In genomic region chr11:100623867-100624266, GRCm38 (mm10) we compare ENCODE assay signal across 7 mouse cellular contexts. TPM values are rescaled to one million over a fixed set of nuclear protein-coding genes. Genes with fewer than 3 reads are reported as not detected.
A peak's percentile ranks its signal among the peaks of the same experiment; 100 is the strongest.
DNase-seq lines count a peak whose midpoint lies in the region; ATAC-seq and TF ChIP-seq lines count a peak whose summit lies in the region.

No protein-coding gene starts in this region.

- WGBS in heart, postnatal 0 days: 37% methylated on average over 5 of the region's 5 CpGs
- WGBS in large intestine, adult 2 months: 18% methylated on average over 5 of the region's 5 CpGs
- WGBS in midbrain, embryonic 12.5 days: 65% methylated on average over 5 of the region's 5 CpGs

- peaks cover 2% of the 10 kb centered on the region for H3K4me1 ChIP-seq in ES-Bruce4 (ENCODE audit: control insufficient read depth, insufficient read depth, low read length)
- H3K4me1 ChIP-seq in heart, postnatal 0 days (ENCODE audit: control insufficient read depth, insufficient read depth): peaks cover 16% of the 10 kb centered on the region
- H3K4me1 ChIP-seq in midbrain, embryonic 12.5 days: peaks cover 24% of the 10 kb centered on the region

- no peak for ATAC-seq in heart, postnatal 0 days (ENCODE audit: insufficient read depth, low read depth)
- no peak for ATAC-seq in midbrain, embryonic 12.5 days (ENCODE audit: low FRiP score, low read depth)

- peak overlapping the region; percentile 89 for H3K9ac ChIP-seq in ES-Bruce4 (ENCODE audit: low read depth, poor library complexity, severe bottlenecking)
- 0 out of 2 replicates have a peak overlapping the region, but pooled peaks have one; percentile 9 for H3K9ac ChIP-seq in heart, postnatal 0 days (replicated peaks; ENCODE audit: low read depth, low read length)
- H3K9ac ChIP-seq in midbrain, embryonic 12.5 days (replicated peaks): peak overlapping the region; percentile 85; the same call in 1 of the 2 replicates

- TF ChIP-seq EP300 in ES-Bruce4 (IDR thresholded peaks at IDR 0.05; ENCODE audit: insufficient read depth, low read depth, low read length): no peak
- TF ChIP-seq EP300 in heart, postnatal 0 days (IDR thresholded peaks at IDR 0.05; ENCODE audit: low read depth): no peak

- no peak overlapping the region for H3K27ac ChIP-seq in ES-Bruce4 (ENCODE audit: insufficient read depth, low read length)
- peak overlapping the region; percentile 92 for H3K27ac ChIP-seq in heart, postnatal 0 days (ENCODE audit: low read depth)
- no peak overlapping the region for H3K27ac ChIP-seq in midbrain, embryonic 12.5 days (replicated peaks)

- peak overlapping the region; percentile 69 for H3K4me2 ChIP-seq in heart, postnatal 0 days (ENCODE audit: low read depth, low read length)
- peak overlapping the region; percentile 77 for H3K4me2 ChIP-seq in midbrain, embryonic 12.5 days (replicated peaks)

- H3K9me3 ChIP-seq in ES-Bruce4 (replicated peaks; ENCODE audit: control insufficient read depth, insufficient read depth, low read length, poor library complexity, severe bottlenecking): no peaks in the 10 kb centered on the region
- no peaks in the 10 kb centered on the region for H3K9me3 ChIP-seq in heart, postnatal 0 days (replicated peaks; ENCODE audit: control insufficient read depth, low read length)
- no peaks in the 10 kb centered on the region for H3K9me3 ChIP-seq in midbrain, embryonic 12.5 days

- TF ChIP-seq CTCF in ES-Bruce4 (IDR thresholded peaks at IDR 0.05; ENCODE audit: low read depth, low read length): no peak
- TF ChIP-seq CTCF in heart, postnatal 0 days (IDR thresholded peaks at IDR 0.05; ENCODE audit: low read depth): no peak

- peak; percentile 66 for DNase-seq in ZHBTc4 (ENCODE audit: low read depth, low spot score)
- no peak for DNase-seq in heart, postnatal 0 days (ENCODE audit: low spot score)
- peak; percentile 90 for DNase-seq in large intestine, adult 2 months (ENCODE audit: low read depth, low spot score)
- peak; percentile 32 for DNase-seq in yolk sac, embryonic 10.5 days (ENCODE audit: low spot score)
- no peak for DNase-seq in urinary bladder, adult 2 months (ENCODE audit: low spot score)

- TF ChIP-seq POLR2A in ES-Bruce4 (IDR thresholded peaks at IDR 0.05; ENCODE audit: insufficient read depth, low read length): no peak

- no peak overlapping the region for H3K4me3 ChIP-seq in ES-Bruce4 (ENCODE audit: low read depth, low read length)
- H3K4me3 ChIP-seq in heart, postnatal 0 days (ENCODE audit: low read depth, low read length): peak overlapping the region; percentile 85; the same call in 1 of the 2 replicates
- peak overlapping the region; percentile 87 for H3K4me3 ChIP-seq in midbrain, embryonic 12.5 days

- no peaks in the 10 kb centered on the region for H3K36me3 ChIP-seq in ES-Bruce4 (ENCODE audit: control insufficient read depth, insufficient read depth, low read length, poor library complexity, severe bottlenecking)
- H3K36me3 ChIP-seq in heart, postnatal 0 days (replicated peaks; ENCODE audit: control insufficient read depth, insufficient read depth, low read length): peaks cover 20% of the 10 kb centered on the region
- peaks cover 30% of the 10 kb centered on the region for H3K36me3 ChIP-seq in midbrain, embryonic 12.5 days

- H3K27me3 ChIP-seq in ES-Bruce4 (ENCODE audit: control insufficient read depth, insufficient read depth, low read length, poor library complexity, severe bottlenecking): no peaks in the 10 kb centered on the region
- no peaks in the 10 kb centered on the region for H3K27me3 ChIP-seq in heart, postnatal 0 days (ENCODE audit: control insufficient read depth, insufficient read depth, low read length)
- no peaks in the 10 kb centered on the region for H3K27me3 ChIP-seq in midbrain, embryonic 12.5 days

RNA-seq across cellular contexts. Expression of gene Dnajc7, which starts 3.9 kb away (rescaled TPM):
- polyA plus RNA-seq in ES-Bruce4 (2011; ENCODE audit: insufficient read depth, insufficient read length, low read depth, missing spikeins): 369 and 376 TPM in 2 replicates
- total RNA-seq in heart, postnatal 0 days (2014; rRNA removed; ENCODE audit: low replicate concordance): 82.2 and 98.5 TPM in 2 replicates
- polyA plus RNA-seq in heart, postnatal 0 days (2015; fragmentation: Nextera tagmentation; extraction: Ambion mirVana): 163 and 173 TPM in 2 replicates
- 53.6 and 60.9 TPM in 2 replicates for polyA plus RNA-seq in large intestine, adult 2 months (2012; rRNA removed)
- 310 and 329 TPM in 2 replicates for polyA plus RNA-seq in midbrain, embryonic 12.5 days (2016; fragmentation: Nextera tagmentation; extraction: Ambion mirVana)
- 118 and 123 TPM in 2 replicates for polyA plus RNA-seq in urinary bladder, adult 2 months (2012; rRNA removed)

RNA-seq across cellular contexts. Expression of gene Nkiras2, which starts 4.8 kb away (rescaled TPM):
- polyA plus RNA-seq in ES-Bruce4 (2011; ENCODE audit: insufficient read depth, insufficient read length, low read depth, missing spikeins): 29.1 and 30.0 TPM in 2 replicates
- total RNA-seq in heart, postnatal 0 days (2014; rRNA removed; ENCODE audit: low replicate concordance): 113 and 134 TPM in 2 replicates
- 77.4 and 79.7 TPM in 2 replicates for polyA plus RNA-seq in heart, postnatal 0 days (2015; fragmentation: Nextera tagmentation; extraction: Ambion mirVana)
- polyA plus RNA-seq in large intestine, adult 2 months (2012; rRNA removed): 88.6 and 112 TPM in 2 replicates
- polyA plus RNA-seq in midbrain, embryonic 12.5 days (2016; fragmentation: Nextera tagmentation; extraction: Ambion mirVana): 101 and 103 TPM in 2 replicates
- 54.8 and 55.4 TPM in 2 replicates for polyA plus RNA-seq in urinary bladder, adult 2 months (2012; rRNA removed)

RNA-seq across cellular contexts. Expression of gene Cnp, which starts 49.2 kb away (rescaled TPM):
- polyA plus RNA-seq in ES-Bruce4 (2011; ENCODE audit: insufficient read depth, insufficient read length, low read depth, missing spikeins): 6.9 and 7.5 TPM in 2 replicates
- total RNA-seq in heart, postnatal 0 days (2014; rRNA removed; ENCODE audit: low replicate concordance): 10.8 and 28.3 TPM in 2 replicates
- 11.5 and 12.4 TPM in 2 replicates for polyA plus RNA-seq in heart, postnatal 0 days (2015; fragmentation: Nextera tagmentation; extraction: Ambion mirVana)
- 32.5 and 32.8 TPM in 2 replicates for polyA plus RNA-seq in large intestine, adult 2 months (2012; rRNA removed)
- 19.7 and 20.4 TPM in 2 replicates for polyA plus RNA-seq in midbrain, embryonic 12.5 days (2016; fragmentation: Nextera tagmentation; extraction: Ambion mirVana)
- polyA plus RNA-seq in urinary bladder, adult 2 months (2012; rRNA removed): 34.9 and 36.0 TPM in 2 replicates

Comparison
In these comparisons a context has a peak if more than half of its experiments do, and no peak if none do; other contexts are left out.
1. H3K9ac ChIP-seq: peak in every context shown above with its lines; median percentile 89 in ES-Bruce4; 85 in midbrain, embryonic 12.5 days; 9 in heart, postnatal 0 days.
2. DNase-seq: peak in ZHBTc4 (single experiment), large intestine, adult 2 months (single experiment) and yolk sac, embryonic 10.5 days (single experiment); none in heart, postnatal 0 days (single experiment) and urinary bladder, adult 2 months (single experiment).